Mouse (Mus musculus): ENCODE results near the gene Rprd1b. TPM values are rescaled to one million over a fixed set of nuclear protein-coding genes. Genes with fewer than 3 reads are reported as not detected.

Gene Rprd1b
- polyA plus RNA-seq, 1 experiment from 2014 or later, result 48.9 TPM

GRCm38 (mm10) chr2:158093345-158093744 is 65.0 kb downstream of the Rprd1b start:
- no peaks in the 10 kb centered on the region for H3K27me3 ChIP-seq
- H3K4me2 ChIP-seq, result no peak overlapping the region
- peaks cover 41% of the 10 kb centered on the region for H3K4me1 ChIP-seq
- ATAC-seq (replicated peaks; ENCODE audit: low FRiP score), result 0 out of 2 replicates have a peak, but pooled peaks have one; percentile 21
- 41% methylated on average over 5 of the region's 5 CpGs for WGBS
- peak overlapping the region; percentile 69 for H3K27ac ChIP-seq
- no peaks in the 10 kb centered on the region for H3K9me3 ChIP-seq (replicated peaks)
- no peaks in the 10 kb centered on the region for H3K36me3 ChIP-seq
- H3K4me3 ChIP-seq (replicated peaks), result no peak overlapping the region
- no peak overlapping the region for H3K9ac ChIP-seq

- Histone ChIP-seq H3K27ac (peak overlapping the region; percentile 69), H3K4me2 (0 out of 2 replicates have a peak overlapping the region, but pooled peaks have one; percentile 2), H3K36me3 (no peaks in the 10 kb centered on the region), H3K9me3 (replicated peaks) (no peaks in the 10 kb centered on the region), H3K4me1 (peaks cover 41% of the 10 kb centered on the region), H3K4me3 (replicated peaks) (no peak overlapping the region), H3K27me3 (no peaks in the 10 kb centered on the region), H3K9ac (no peak overlapping the region)
- WGBS, result 60% methylated on average over 7 of the region's 7 CpGs
- ATAC-seq (replicated peaks; ENCODE audit: low FRiP score), result no peak
Measured at GRCm38 (mm10) chr2:158094300-158094699, 66.0 kb downstream of the Rprd1b start.

- Histone ChIP-seq H3K4me1 (peaks cover 47% of the 10 kb centered on the region), H3K27ac (peak overlapping the region; percentile 69; the same call in 1 of the 2 replicates), H3K9me3 (replicated peaks) (no peaks in the 10 kb centered on the region), H3K36me3 (no peaks in the 10 kb centered on the region), H3K4me3 (replicated peaks) (no peak overlapping the region), H3K4me2 (no peak overlapping the region), H3K9ac (no peak overlapping the region), H3K27me3 (no peaks in the 10 kb centered on the region)
- ATAC-seq (replicated peaks; ENCODE audit: low FRiP score), result peak; percentile 24; the same call in 1 of the 2 replicates
- 49% methylated on average over 5 of the region's 5 CpGs for WGBS
Measured at GRCm38 (mm10) chr2:158094846-158095245, 66.5 kb downstream of the Rprd1b start.

GRCm38 (mm10) chr2:158097071-158097470 is 68.8 kb downstream of the Rprd1b start:
- no peak overlapping the region for H3K9ac ChIP-seq
- no peak for ATAC-seq (replicated peaks; ENCODE audit: low FRiP score)
- WGBS, result 97% methylated on average over 5 of the region's 5 CpGs

GRCm38 (mm10) chr2:158098730-158099129 is 70.4 kb downstream of the Rprd1b start:
- Histone ChIP-seq H3K27ac (no peak overlapping the region), H3K4me3 (replicated peaks) (no peak overlapping the region), H3K27me3 (no peaks in the 10 kb centered on the region), H3K4me1 (peaks cover 36% of the 10 kb centered on the region), H3K9ac (no peak overlapping the region), H3K9me3 (replicated peaks) (no peaks in the 10 kb centered on the region), H3K4me2 (no peak overlapping the region), H3K36me3 (no peaks in the 10 kb centered on the region)
- 80% methylated on average over 5 of the region's 5 CpGs for WGBS
- no peak for ATAC-seq (replicated peaks; ENCODE audit: low FRiP score)

More at GRCm38 (mm10) chr2:158097071-158097470, 68.8 kb downstream of the Rprd1b start:
- H3K27ac ChIP-seq, result no peak overlapping the region
- H3K4me2 ChIP-seq, result no peak overlapping the region
- no peaks in the 10 kb centered on the region for H3K9me3 ChIP-seq (replicated peaks)
- H3K27me3 ChIP-seq, result no peaks in the 10 kb centered on the region
- no peak overlapping the region for H3K4me3 ChIP-seq (replicated peaks)
- H3K36me3 ChIP-seq, result no peaks in the 10 kb centered on the region
- peaks cover 43% of the 10 kb centered on the region for H3K4me1 ChIP-seq

GRCm38 (mm10) chr2:158099537-158099936 is 71.2 kb downstream of the Rprd1b start:
- 59% methylated on average over 3 of the region's 3 CpGs for WGBS
- no peak overlapping the region for H3K4me3 ChIP-seq (replicated peaks)
- H3K9me3 ChIP-seq (replicated peaks), result no peaks in the 10 kb centered on the region
- no peak overlapping the region for H3K4me2 ChIP-seq
- peaks cover 28% of the 10 kb centered on the region for H3K4me1 ChIP-seq
- H3K9ac ChIP-seq, result no peak overlapping the region
- 0 out of 2 replicates have a peak overlapping the region, but pooled peaks have one; percentile 32 for H3K27ac ChIP-seq
- no peaks in the 10 kb centered on the region for H3K27me3 ChIP-seq
- no peaks in the 10 kb centered on the region for H3K36me3 ChIP-seq
- no peak for ATAC-seq (replicated peaks; ENCODE audit: low FRiP score)

GRCm38 (mm10) chr2:158101768-158102167 is 73.5 kb downstream of the Rprd1b start:
- Histone ChIP-seq H3K4me1 (peaks cover 20% of the 10 kb centered on the region), H3K27ac (no peak overlapping the region), H3K36me3 (no peaks in the 10 kb centered on the region), H3K27me3 (no peaks in the 10 kb centered on the region), H3K4me2 (no peak overlapping the region), H3K9ac (no peak overlapping the region), H3K9me3 (replicated peaks) (no peaks in the 10 kb centered on the region), H3K4me3 (replicated peaks) (no peak overlapping the region)
- ATAC-seq (replicated peaks; ENCODE audit: low FRiP score), result no peak
- WGBS, result 82% methylated on average over 5 of the region's 5 CpGs

GRCm38 (mm10) chr2:158104966-158105365 is 76.7 kb downstream of the Rprd1b start:
- H3K4me2 ChIP-seq, result no peak overlapping the region
- WGBS, result 52% methylated on average over 6 of the region's 6 CpGs
- H3K4me1 ChIP-seq, result peaks cover 40% of the 10 kb centered on the region
- ATAC-seq (replicated peaks; ENCODE audit: low FRiP score), result no peak
- no peak overlapping the region for H3K4me3 ChIP-seq (replicated peaks)
- H3K27ac ChIP-seq, result no peak overlapping the region
- H3K9me3 ChIP-seq (replicated peaks), result no peaks in the 10 kb centered on the region
- H3K9ac ChIP-seq, result no peak overlapping the region
- no peaks in the 10 kb centered on the region for H3K36me3 ChIP-seq
- H3K27me3 ChIP-seq, result no peaks in the 10 kb centered on the region

- Histone ChIP-seq H3K27me3 (no peaks in the 10 kb centered on the region), H3K9ac (no peak overlapping the region), H3K4me3 (replicated peaks) (no peak overlapping the region), H3K9me3 (replicated peaks) (no peaks in the 10 kb centered on the region), H3K4me1 (peaks cover 37% of the 10 kb centered on the region), H3K4me2 (no peak overlapping the region), H3K27ac (no peak overlapping the region), H3K36me3 (no peaks in the 10 kb centered on the region)
- WGBS, result 79% methylated on average over 6 of the region's 6 CpGs
- ATAC-seq (replicated peaks; ENCODE audit: low FRiP score), result no peak
Measured at GRCm38 (mm10) chr2:158105605-158106004, 77.3 kb downstream of the Rprd1b start.

- ATAC-seq (replicated peaks; ENCODE audit: low FRiP score), result peak; percentile 53
- WGBS, result 21% methylated on average over 6 of the region's 6 CpGs
Measured at GRCm38 (mm10) chr2:158106947-158107587, 78.8 kb downstream of the Rprd1b start.

GRCm38 (mm10) chr2:158109516-158109915 is 81.2 kb downstream of the Rprd1b start:
- H3K36me3 ChIP-seq, result no peaks in the 10 kb centered on the region
- no peaks in the 10 kb centered on the region for H3K27me3 ChIP-seq
- ATAC-seq (replicated peaks; ENCODE audit: low FRiP score), result no peak
- H3K9ac ChIP-seq, result no peak overlapping the region
- H3K9me3 ChIP-seq (replicated peaks), result no peaks in the 10 kb centered on the region
- H3K4me3 ChIP-seq (replicated peaks), result no peak overlapping the region
- no peak overlapping the region for H3K4me2 ChIP-seq
- WGBS, result 37% methylated on average over 8 of the region's 8 CpGs
- H3K4me1 ChIP-seq, result peaks cover 59% of the 10 kb centered on the region
- peak overlapping the region; percentile 88 for H3K27ac ChIP-seq

More at GRCm38 (mm10) chr2:158106947-158107587, 78.8 kb downstream of the Rprd1b start:
- Histone ChIP-seq H3K27ac (peak overlapping the region; percentile 70), H3K9ac (no peak overlapping the region), H3K4me2 (no peak overlapping the region), H3K9me3 (replicated peaks) (no peaks in the 10 kb centered on the region), H3K4me1 (peaks cover 37% of the 10 kb centered on the region), H3K27me3 (no peaks in the 10 kb centered on the region), H3K36me3 (no peaks in the 10 kb centered on the region), H3K4me3 (replicated peaks) (no peak overlapping the region)

- ATAC-seq (replicated peaks; ENCODE audit: low FRiP score), result peak; percentile 75
- 0 out of 2 replicates have a peak overlapping the region, but pooled peaks have one; percentile 8 for H3K4me3 ChIP-seq (replicated peaks)
Measured at GRCm38 (mm10) chr2:158113591-158114257, 85.4 kb downstream of the Rprd1b start.

More at GRCm38 (mm10) chr2:158113591-158114257, 85.4 kb downstream of the Rprd1b start:
- Histone ChIP-seq H3K27ac (peak overlapping the region; percentile 93), H3K9ac (peak overlapping the region; percentile 23; the same call in 1 of the 2 replicates), H3K9me3 (replicated peaks) (no peaks in the 10 kb centered on the region), H3K27me3 (no peaks in the 10 kb centered on the region), H3K4me1 (peaks cover 52% of the 10 kb centered on the region), H3K4me2 (peak overlapping the region; percentile 47), H3K36me3 (peaks cover 5% of the 10 kb centered on the region; the same call in 1 of the 2 replicates)
- 23% methylated on average over 9 of the region's 9 CpGs for WGBS

Measured in kidney, embryonic 15.5 days (tissue).